Mouse (Mus musculus) ES-E14 (cell line): Measurements from ENCODE around the gene Tnik. TPM values are rescaled to one million over a fixed set of nuclear protein-coding genes. Genes with fewer than 3 reads are reported as not detected.

Experiments used
- DNase-seq: peaks from one replicate; pipeline ENCODE4 v3.0.0-alpha.2; 2013; ENCODE audit warnings: low read depth, low spot score
- H3K27ac ChIP-seq: 2 replicates; pipeline ENCODE4 v1.5.1; 2012; ENCODE audit warnings: low read depth, mild to moderate bottlenecking, low read length, moderate library complexity, mixed read lengths; ENCODE audit not compliant: poor library complexity, insufficient read depth, severe bottlenecking
- H3K36me3 ChIP-seq: 2 replicates; pipeline ENCODE4 v1.6.1; 2012; ENCODE audit warnings: mild to moderate bottlenecking, low read length, moderate library complexity, mixed read lengths; ENCODE audit not compliant: control insufficient read depth, poor library complexity, insufficient read depth, severe bottlenecking
- H3K4me1 ChIP-seq, 2 experiments: fragments of 150-350 bp in 1 of 2; sonication (generic) in 1 of 2; 2 replicates each; pipeline ENCODE4 v1.6.1; 2012; ENCODE audit warnings: low read length in 2 of 2, mild to moderate bottlenecking in 1 of 2, mixed read lengths in 1 of 2; ENCODE audit not compliant: control insufficient read depth in 2 of 2, insufficient read depth in 2 of 2, poor library complexity in 1 of 2
- H3K4me3 ChIP-seq, 2 experiments: fragments of 150-350 bp in 1 of 2; sonication (generic) in 1 of 2; 2 replicates each; pipeline ENCODE4 v1.5.1; 2012; ENCODE audit warnings: low read length in 2 of 2, low read depth in 1 of 2, mild to moderate bottlenecking in 1 of 2, mixed read lengths in 1 of 2; ENCODE audit not compliant: insufficient read depth in 1 of 2, poor library complexity in 1 of 2, severe bottlenecking in 1 of 2
- H3K9ac ChIP-seq: 2 replicates; pipeline ENCODE4 v1.6.1; 2012; ENCODE audit warnings: low read depth, mild to moderate bottlenecking, low read length, mixed read lengths; ENCODE audit not compliant: poor library complexity, insufficient read depth, severe bottlenecking
- H3K9me3 ChIP-seq: fragments of 150-350 bp; sonication (generic); 2 replicates; pipeline ENCODE4 v1.6.1; 2012; ENCODE audit warnings: low read depth, mild to moderate bottlenecking, low read length; ENCODE audit not compliant: control insufficient read depth, insufficient read depth
- CHD2 ChIP-seq: IDR thresholded peaks from 2 replicates; pipeline ENCODE4 v1.6.1; 2014; ENCODE audit warnings: mild to moderate bottlenecking, low read depth, low read length, inconsistent platforms
- HCFC1 ChIP-seq: IDR thresholded peaks from 2 replicates; pipeline ENCODE4 v1.6.1; 2012; ENCODE audit warnings: low read length, inconsistent platforms, borderline replicate concordance; ENCODE audit not compliant: insufficient read depth
- MAFK ChIP-seq: IDR thresholded peaks from 2 replicates; pipeline ENCODE4 v1.6.1; 2014; ENCODE audit warnings: mild to moderate bottlenecking, low read depth, low read length, inconsistent platforms; ENCODE audit not compliant: insufficient read depth
- ZC3H11A ChIP-seq: IDR thresholded peaks from 2 replicates; pipeline ENCODE4 v1.6.1; 2012; ENCODE audit warnings: low read depth, mild to moderate bottlenecking, inconsistent platforms, low read length, borderline replicate concordance
- ZNF384 ChIP-seq: IDR thresholded peaks from 2 replicates; pipeline ENCODE4 v1.6.1; 2012; ENCODE audit warnings: low read depth, low read length, inconsistent platforms
- in situ Hi-C, 2 experiments: fragments of 600-800 bp; cut with MboI; formaldehyde crosslinking; loops; one replicate each; pipeline ENCODE4 v1.15.1; 2025; ENCODE audit warnings: low sequenced_read_pairs in 2 of 2, inconsistent platforms in 1 of 2; ENCODE audit not compliant: unreplicated experiment in 2 of 2
- total RNA-seq: library from RNA; depleted of rRNA; stranded (reverse); fragments of 300-350 nt; gene quantifications from 2 replicates; pipeline ENCODE4 v1.2.3, GENCODE M21; 2012

Gene Tnik
- total RNA-seq, 1 experiment = 2.6 TPM

DNA sequence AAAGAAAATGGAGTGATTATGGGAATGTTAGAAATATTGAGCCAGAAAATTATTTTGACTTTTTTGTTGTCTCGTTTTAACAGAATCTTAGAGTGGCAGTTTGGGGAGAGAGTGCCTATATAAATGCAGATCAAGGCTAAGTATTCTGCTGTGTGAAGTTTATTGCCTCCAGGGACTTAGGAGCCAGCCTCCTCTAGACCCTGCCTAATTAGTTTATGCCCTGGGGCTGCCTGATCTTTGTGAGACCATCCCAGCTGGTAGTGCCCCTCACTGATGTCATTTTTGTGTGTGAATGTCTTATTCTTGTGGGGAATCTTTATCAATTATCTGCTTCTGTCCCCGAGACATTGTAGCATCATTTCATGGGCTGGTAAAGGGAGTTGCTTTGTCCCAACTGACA lies 117.2 kb downstream of the Tnik start:
- Histone ChIP-seq H3K4me1 (no peaks in the 10 kb centered on the region), H3K4me3 (no peak overlapping the region), H3K27ac (no peak overlapping the region), H3K9ac (no peak overlapping the region), H3K36me3 (no peaks in the 10 kb centered on the region), H3K9me3 (no peaks in the 10 kb centered on the region)
- in situ Hi-C loops = no loop called here
- no peak for DNase-seq
- no peak for TF ChIP-seq CHD2
- TF ChIP-seq ZNF384 = no peak
- TF ChIP-seq HCFC1 = no peak
- no peak for TF ChIP-seq ZC3H11A
- TF ChIP-seq MAFK = no peak

DNA sequence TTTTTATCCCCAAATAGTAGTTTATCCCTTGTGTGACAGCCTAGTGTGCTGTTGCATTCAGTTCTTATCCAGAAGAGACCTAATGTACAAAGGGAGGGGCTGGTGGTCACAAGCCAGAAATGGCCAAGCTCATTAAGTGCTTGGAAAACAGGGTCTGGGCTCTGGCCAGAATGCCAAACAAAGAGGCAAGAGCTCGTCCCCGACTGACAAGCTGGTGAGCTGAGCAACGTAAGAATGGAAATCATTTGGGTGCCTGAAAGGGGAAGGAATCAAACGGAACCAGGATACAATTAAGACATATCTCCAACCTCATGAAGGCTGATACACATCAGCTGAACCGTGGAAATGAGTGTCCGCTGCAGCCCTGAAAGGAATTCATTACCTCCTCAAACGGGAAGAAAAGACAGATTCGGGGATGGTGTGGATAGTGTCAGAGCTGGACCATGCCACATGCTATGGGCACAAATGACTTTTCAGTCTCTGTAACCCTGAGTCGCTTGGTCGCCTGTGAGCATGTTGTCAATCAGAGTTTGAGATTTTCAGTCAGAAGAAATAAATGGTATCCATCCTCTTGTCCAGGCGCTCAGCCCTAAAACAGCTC lies 120.6 kb downstream of the Tnik start:
- H3K4me3 ChIP-seq = no peak overlapping the region
- no peak overlapping the region for H3K9ac ChIP-seq
- H3K4me1 ChIP-seq = no peaks in the 10 kb centered on the region
- no peaks in the 10 kb centered on the region for H3K36me3 ChIP-seq
- no peak overlapping the region for H3K27ac ChIP-seq
- H3K9me3 ChIP-seq = no peaks in the 10 kb centered on the region
- in situ Hi-C loops = no loop called here
- TF ChIP-seq MAFK (no peak), ZNF384 (no peak), CHD2 (no peak), ZC3H11A (no peak), HCFC1 (no peak)
- no peak for DNase-seq

DNA sequence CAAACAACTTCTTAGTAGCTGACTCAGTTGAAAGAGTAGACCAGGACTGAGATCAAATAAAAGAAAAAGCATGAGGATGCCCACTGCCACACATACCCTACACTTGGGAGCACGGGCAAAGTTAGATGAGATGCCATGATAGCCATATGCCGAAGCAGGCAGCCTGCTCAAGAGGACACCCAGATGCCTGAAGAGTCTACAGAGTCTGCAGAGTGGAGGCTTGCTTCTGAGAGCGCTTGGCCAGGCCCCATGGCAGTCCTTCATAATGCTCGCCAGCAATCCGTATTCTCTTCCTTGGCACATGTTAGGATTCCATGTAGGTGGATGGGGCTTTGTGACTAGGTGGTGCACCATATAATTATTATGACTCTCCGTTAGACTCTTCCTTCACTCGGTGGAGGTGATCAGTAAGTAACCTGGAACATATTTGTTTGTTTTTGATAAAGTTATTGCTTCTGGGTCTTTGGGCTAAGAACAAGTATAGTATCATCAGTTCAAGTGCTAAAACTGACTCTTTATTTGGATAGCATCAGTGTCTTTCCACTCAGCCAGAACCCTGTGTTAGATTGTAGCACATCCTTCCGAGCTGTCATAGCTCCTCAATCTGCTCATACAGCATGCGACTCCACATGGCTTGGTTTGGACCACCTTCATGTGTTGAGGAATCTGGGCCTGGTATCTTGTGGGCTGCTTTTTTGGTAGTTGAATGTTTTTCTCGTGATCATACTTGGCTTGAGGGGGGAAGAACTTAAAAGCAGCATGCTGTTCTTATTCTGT lies 122.4 kb downstream of the Tnik start:
- in situ Hi-C loops = no loop called here
- TF ChIP-seq ZC3H11A = no peak
- TF ChIP-seq CHD2 = no peak
- no peak for TF ChIP-seq MAFK
- no peak for TF ChIP-seq ZNF384
- Histone ChIP-seq H3K36me3 (no peaks in the 10 kb centered on the region), H3K9ac (no peak overlapping the region), H3K4me3 (no peak overlapping the region), H3K9me3 (no peaks in the 10 kb centered on the region), H3K27ac (no peak overlapping the region), H3K4me1 (no peaks in the 10 kb centered on the region)
- no peak for DNase-seq

DNA sequence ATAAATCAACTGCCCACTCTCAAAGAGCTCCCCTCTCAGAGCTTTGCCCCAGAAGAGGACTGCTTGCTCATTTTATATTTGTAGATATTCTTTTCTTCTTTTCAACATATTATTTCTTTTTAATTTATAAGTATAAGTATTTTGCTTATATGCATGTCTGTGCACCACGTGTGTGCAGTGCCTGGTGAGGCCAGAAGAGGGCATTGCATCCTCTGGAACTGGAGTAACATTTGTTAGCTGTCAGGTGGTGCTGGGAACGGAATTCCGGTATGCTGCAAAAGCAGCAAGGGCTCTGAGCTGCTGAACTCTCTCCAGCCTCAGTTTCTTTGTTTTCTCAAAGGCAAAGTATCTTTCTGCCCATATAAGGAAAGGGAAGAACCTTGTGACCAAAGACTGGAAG lies 125.5 kb downstream of the Tnik start:
- no peaks in the 10 kb centered on the region for H3K36me3 ChIP-seq
- H3K9ac ChIP-seq = no peak overlapping the region
- in situ Hi-C loops = no loop called here
- no peaks in the 10 kb centered on the region for H3K4me1 ChIP-seq
- H3K27ac ChIP-seq = no peak overlapping the region
- TF ChIP-seq MAFK (no peak), HCFC1 (no peak), ZC3H11A (no peak), CHD2 (no peak), ZNF384 (no peak)
- DNase-seq = no peak
- H3K4me3 ChIP-seq = no peak overlapping the region
- no peaks in the 10 kb centered on the region for H3K9me3 ChIP-seq

DNA sequence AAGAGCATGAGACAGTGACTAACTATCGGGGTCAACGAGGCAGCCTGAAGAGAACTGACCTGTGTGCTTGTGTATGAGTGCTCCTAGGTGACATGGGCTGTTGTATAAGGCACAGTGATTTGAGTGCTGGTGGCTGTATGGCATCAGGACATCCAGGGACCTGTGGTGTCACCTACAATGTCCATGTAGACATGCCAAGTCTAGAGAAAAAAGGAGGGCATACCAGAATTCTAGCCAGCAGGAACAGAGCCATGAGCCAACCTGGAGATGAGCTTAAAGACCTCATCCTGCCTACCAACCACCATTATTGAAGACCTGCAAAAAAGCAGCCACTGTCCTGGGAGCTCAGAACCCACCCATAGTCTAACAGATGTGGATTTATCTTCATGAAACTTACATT lies 127.2 kb downstream of the Tnik start:
- no peaks in the 10 kb centered on the region for H3K9me3 ChIP-seq
- H3K4me1 ChIP-seq = no peaks in the 10 kb centered on the region
- H3K36me3 ChIP-seq = no peaks in the 10 kb centered on the region
- in situ Hi-C loops = no loop called here
- no peak overlapping the region for H3K4me3 ChIP-seq
- H3K27ac ChIP-seq = no peak overlapping the region
- no peak for DNase-seq
- H3K9ac ChIP-seq = no peak overlapping the region
- TF ChIP-seq MAFK = no peak
- TF ChIP-seq HCFC1 = no peak
- no peak for TF ChIP-seq CHD2
- TF ChIP-seq ZNF384 = no peak
- TF ChIP-seq ZC3H11A = no peak
